Mouse (Mus musculus): ENCODE data around the gene Sik2.

DNA sequence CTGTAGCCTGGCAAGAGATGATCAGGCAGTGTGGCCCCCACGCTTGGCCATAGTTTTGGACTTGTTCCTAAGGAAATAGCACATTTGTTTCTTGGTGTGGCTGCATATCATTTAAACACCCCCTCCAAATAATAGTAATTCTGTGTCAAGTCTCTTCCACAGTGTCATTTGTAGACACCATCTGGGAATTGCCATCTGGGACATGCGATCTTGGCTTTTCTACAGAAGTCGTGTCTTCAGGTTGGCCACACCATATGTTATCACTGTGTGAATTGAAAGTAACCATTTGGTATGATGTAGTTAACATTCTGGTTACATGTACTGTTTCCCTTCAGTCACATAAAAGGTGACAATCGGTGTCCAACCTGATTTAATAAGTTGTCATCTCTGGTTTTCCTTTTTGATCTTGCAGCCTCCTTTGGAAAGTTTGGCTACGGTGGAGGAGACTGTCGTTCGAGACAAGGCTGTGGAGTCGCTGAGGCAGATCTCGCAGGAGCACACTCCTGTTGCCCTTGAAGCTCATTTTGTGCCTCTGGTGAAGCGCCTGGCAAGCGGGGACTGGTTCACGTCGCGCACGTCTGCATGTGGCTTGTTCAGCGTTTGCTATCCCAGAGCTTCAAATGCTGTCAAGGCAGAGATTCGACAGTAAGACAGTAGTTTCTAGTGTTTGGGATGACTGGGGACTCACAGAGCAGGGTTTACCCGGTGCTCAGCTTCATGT is 147.6 kb downstream of the Sik2 start:
- no peak for TF ChIP-seq CTCF (IDR thresholded peaks at IDR 0.05 in 2 of 3, conservative IDR thresholded peaks at IDR 0.05 in 1 of 3; ENCODE audit: control insufficient read depth in 1 of 3, insufficient read depth in 1 of 3, low read depth in 2 of 3, low read length in 3 of 3, poor library complexity in 1 of 3, severe bottlenecking in 1 of 3)
- TF ChIP-seq JUND (IDR thresholded peaks at IDR 0.05; ENCODE audit: low read depth, low read length): no peak

Data from MEL (cell line).